Mouse (Mus musculus) NIH3T3 (cell line): Measurements from ENCODE around the gene Med17.

ENCODE experiments used
- DNase-seq: peaks from one replicate; pipeline ENCODE4 v3.0.0-alpha.2; 2012; ENCODE audit warnings: low read depth

The Med17 gene

DNA sequence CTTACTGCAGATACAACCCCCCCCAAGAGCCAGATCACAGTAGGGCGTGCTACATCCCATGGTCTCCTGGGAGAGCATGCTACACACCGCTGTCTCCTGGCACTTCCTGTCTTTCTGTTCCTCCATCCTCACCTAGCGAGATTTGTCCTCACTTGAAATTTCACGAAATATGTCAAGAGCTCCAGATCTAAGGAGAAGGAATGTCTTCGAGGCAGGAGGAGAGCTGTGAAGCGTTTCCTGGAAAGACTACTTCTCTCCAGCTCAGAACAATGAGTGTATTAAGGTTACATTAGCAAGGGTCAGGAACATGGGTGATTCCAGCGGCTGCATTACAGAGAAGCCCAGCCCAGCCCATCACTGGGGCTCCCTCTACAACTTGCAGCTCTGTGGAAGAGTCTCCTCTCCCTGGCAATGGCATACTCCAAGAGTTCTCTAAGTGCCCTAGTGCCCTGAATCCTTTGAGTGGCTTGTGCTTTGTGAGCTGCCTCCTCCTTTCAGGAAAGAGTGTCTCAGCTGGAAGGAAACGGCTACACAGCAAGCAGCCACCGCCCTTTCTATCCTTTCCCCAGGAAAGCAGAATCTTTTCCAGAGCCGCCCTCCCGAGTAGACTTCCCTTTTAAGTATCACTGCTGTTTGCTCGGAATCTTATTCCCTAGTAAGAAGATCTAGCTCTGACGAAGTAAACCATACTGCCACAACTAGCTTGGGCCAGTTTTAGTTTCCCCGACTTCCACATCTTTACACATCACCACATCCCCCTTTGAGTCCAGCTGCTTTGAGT is 42.0 kb downstream of the Med17 start:
- DNase-seq: no peak

GRCm38 (mm10) chr9:15235986-15236385 is 43.7 kb downstream of the Med17 start:
- no peak for DNase-seq

DNA sequence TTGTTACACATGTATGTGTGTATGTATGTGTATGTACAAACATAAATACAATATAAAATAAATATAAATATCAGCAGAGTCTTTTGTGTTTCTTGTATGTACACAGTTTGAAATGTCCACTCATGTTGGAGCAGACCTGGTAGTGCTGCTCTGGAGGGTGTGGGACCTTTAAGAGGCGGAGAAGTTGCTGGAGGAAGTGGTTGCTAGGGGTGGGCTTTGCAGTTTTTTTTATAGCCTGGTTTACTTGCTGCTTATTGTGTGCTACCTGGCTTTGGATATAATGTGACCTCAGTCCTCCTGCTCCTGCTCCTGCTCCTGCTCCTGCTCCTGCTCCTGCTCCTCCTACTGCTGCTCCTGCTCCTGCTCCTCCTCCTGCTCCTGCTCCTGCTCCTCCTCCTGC is 46.1 kb downstream of the Med17 start:
- no peak for DNase-seq

GRCm38 (mm10) chr9:15232445-15232844 is 47.3 kb downstream of the Med17 start:
- peak; percentile 6 for DNase-seq

DNA sequence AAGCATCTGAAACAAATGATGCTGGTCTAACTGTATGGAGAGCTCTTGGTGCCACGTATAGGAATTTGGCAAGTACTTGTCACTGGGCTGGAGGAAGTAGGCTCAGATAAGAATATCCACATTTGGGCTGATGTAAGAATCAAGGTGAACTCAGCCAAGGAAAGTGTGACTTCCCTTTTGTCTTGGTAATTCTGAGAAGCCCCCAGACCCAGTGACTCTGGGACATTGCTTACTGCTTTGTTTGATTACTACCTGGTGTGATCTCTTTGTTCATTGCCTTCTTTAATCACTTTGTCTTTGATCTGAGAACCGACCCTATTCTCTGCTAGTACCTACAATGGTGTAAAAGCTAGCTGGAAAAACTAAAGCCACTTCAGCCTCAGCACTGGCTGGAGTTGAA is 54.8 kb downstream of the Med17 start:
- DNase-seq: no peak

DNA sequence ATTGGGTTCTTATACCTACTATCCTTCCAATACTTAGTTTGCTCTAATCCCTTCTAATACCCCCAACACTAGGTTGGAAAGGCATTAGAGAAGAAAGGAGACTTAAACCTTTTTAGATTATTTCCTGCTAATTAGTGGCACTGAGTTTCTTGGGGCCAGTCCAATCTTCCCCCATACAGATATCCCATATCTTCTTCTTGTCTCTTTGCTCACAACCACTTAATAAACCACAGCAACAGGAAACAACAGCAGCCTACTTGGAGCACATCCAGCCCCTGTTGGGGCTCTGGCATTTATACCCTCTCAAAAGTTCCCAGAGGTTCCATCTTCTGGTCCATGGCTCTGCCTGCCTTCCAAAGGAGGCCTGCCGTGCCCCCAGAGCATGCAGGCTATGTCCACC is 66.0 kb downstream of the Med17 start:
- no peak for DNase-seq

- DNase-seq: no peak
Measured at GRCm38 (mm10) chr9:15211876-15212275, 67.9 kb downstream of the Med17 start.
